Mouse (Mus musculus): ENCODE data around the gene Usp29.
"Not testable (repeated sequence)": the region's sequence is repeated elsewhere in the genome, so short reads cannot be mapped to it uniquely, and the experiment has no call there.

DNA sequence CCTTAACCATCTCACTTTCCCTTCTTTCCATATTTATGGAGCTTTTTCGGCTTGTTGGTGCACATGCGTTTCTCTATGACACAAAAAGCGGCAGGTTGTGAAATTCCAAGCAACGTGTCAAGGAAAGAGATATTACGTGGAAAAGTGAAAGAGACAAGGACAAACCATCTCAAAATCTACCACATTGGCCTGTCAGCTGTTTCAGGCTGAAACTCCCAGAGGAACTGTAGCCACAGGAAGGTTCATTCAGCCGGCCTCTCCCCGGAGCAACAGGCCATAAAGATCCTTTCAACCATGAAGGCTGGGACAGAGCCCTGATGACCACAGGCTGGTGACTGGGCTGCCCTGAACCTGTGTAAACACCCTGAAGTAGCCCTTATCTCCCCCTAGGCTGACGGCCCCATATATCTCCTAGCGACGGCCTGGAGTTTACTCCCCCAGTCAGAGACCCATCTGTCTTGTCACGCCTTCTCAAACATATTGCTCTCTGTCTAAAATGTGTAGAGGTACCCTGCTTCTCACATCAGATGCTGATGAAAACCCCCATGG, 43.6 kb downstream of the Usp29 start:
- not testable (repeated sequence) for TF ChIP-seq POLR2A (IDR thresholded peaks at IDR 0.05; ENCODE audit: borderline replicate concordance, control insufficient read depth, low read depth, low read length); CTCF (IDR thresholded peaks at IDR 0.05; ENCODE audit: control insufficient read depth, insufficient read depth, low read length)

Measured in bone marrow, adult 2 months (tissue).